Mouse (Mus musculus) kidney, postnatal 0 days (tissue): ENCODE results near the gene Ust. TPM values are rescaled to one million over a fixed set of nuclear protein-coding genes. Genes with fewer than 3 reads are reported as not detected.

Source experiments
- ATAC-seq: fragments of 200-750 bp; cut with Nextera tagmentation; replicated peaks from 2 replicates; pipeline ENCODE4 v1.8.0; 2017; ENCODE audit warnings: low read depth, moderate number of reproducible peaks, moderate TSS enrichment, moderate library complexity; ENCODE audit not compliant: low FRiP score
- DNase-seq: peaks from one replicate; pipeline ENCODE4 v3.0.0-alpha.2; 2016; ENCODE audit warnings: low spot score
- H3K27ac ChIP-seq: fragments of 300-500 bp; sonication (generic); 2 replicates; pipeline ENCODE4 v1.5.1; 2014; ENCODE audit warnings: mild to moderate bottlenecking
- H3K27me3 ChIP-seq: fragments of 300-500 bp; sonication (generic); 2 replicates; pipeline ENCODE4 v1.6.1; 2014; ENCODE audit warnings: low read length, mixed read lengths; ENCODE audit not compliant: insufficient read depth
- H3K36me3 ChIP-seq: fragments of 300-500 bp; sonication (generic); 2 replicates; pipeline ENCODE4 v1.6.1; 2014; ENCODE audit warnings: low read length, mixed read lengths; ENCODE audit not compliant: insufficient read depth
- H3K4me1 ChIP-seq: fragments of 300-500 bp; sonication (generic); replicated peaks from 2 replicates; pipeline ENCODE4 v1.6.1; 2014; ENCODE audit warnings: antibody characterized with exemption, low read length, mixed read lengths; ENCODE audit not compliant: insufficient read depth
- H3K4me2 ChIP-seq: fragments of 300-500 bp; sonication (generic); 2 replicates; pipeline ENCODE4 v1.6.1; 2014; ENCODE audit warnings: mild to moderate bottlenecking, low read length, moderate library complexity, mixed read lengths
- H3K4me3 ChIP-seq: fragments of 300-500 bp; sonication (generic); replicated peaks from 2 replicates; pipeline ENCODE4 v1.5.1; 2014; ENCODE audit warnings: low read depth, low read length
- H3K9ac ChIP-seq: fragments of 300-500 bp; sonication (generic); 2 replicates; pipeline ENCODE4 v1.6.1; 2014; ENCODE audit warnings: low read depth, low read length
- H3K9me3 ChIP-seq: fragments of 300-500 bp; sonication (generic); replicated peaks from 2 replicates; pipeline ENCODE4 v1.6.1; 2016; ENCODE audit warnings: low read length, inconsistent platforms, mixed read lengths
- CTCF ChIP-seq: IDR thresholded peaks from 2 replicates; pipeline ENCODE4 v1.5.1; 2016; ENCODE audit warnings: antibody characterized with exemption, low read depth, mild to moderate bottlenecking, moderate library complexity
- WGBS: fragments of 180-500 bp; shearing (Covaris S2); extraction: QIAGEN DNeasy Blood & Tissue Kit; methylation state at CpG from one replicate; pipeline ENCODE4 v1.1.7; 2014; 5-methylcytosine and 5-hydroxymethylcytosine counted together
- polyA plus RNA-seq: library from polyadenylated mRNA; unstranded; fragments of >200 nt; fragmentation: Nextera tagmentation; extraction: Ambion mirVana; gene quantifications from 2 replicates; pipeline ENCODE4 v1.2.1, GENCODE M21; 2015

Ust gene
- polyA plus RNA-seq, 1 experiment from 2014 or later: 4.5 TPM

DNA sequence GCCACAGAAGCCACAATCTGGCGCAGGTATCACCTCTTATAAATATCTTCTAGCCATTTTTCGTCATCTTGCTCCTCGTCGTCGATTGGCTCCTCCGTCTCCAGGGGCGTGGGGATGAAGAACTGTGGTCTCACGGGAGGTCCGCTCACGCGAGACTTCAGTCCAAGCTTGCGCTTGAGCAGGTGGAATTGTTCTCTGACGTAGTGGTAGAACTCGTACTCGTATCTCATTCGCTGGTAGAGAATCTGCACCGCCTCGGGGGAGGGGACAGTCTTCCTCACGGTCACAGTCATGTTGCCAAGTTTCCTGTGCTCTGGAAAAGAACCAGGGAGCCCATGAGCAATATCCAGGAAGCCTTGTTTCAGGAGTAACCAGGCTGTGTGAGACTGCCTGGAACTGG is 311.3 kb downstream of the Ust start:
- 95% methylated on average over 19 of the region's 19 CpGs for WGBS

DNA sequence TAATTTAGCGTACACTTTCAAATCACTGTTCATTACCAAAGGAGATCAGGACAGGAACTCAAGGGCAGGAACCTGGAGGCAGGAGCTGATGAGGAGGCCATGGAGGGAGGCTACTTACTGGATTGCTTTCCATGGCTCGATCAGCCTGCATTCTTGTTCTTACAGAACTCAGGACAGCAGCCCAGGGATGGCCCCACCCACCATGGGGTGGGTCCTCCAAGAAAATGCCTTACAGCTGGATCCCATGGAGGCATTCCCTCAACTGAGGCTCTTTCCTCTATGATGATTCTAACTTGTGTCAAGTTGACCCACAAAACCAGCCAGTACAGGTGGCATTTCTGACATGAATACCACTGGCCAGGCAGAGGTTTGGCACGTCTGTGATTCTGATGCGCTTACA is 314.9 kb downstream of the Ust start:
- Histone ChIP-seq H3K4me3 (no peak overlapping the region), H3K9me3 (no peaks in the 10 kb centered on the region), H3K27ac (no peak overlapping the region), H3K4me2 (no peak overlapping the region), H3K4me1 (no peaks in the 10 kb centered on the region), H3K9ac (no peak overlapping the region), H3K27me3 (no peaks in the 10 kb centered on the region), H3K36me3 (no peaks in the 10 kb centered on the region)
- no peak for DNase-seq
- ATAC-seq: no peak
- WGBS: 83% methylated on average over 4 of the region's 4 CpGs
- TF ChIP-seq CTCF: no peak

More for the DNA sequence above, 311.3 kb downstream of the Ust start:
- Histone ChIP-seq H3K27ac (no peak overlapping the region), H3K4me1 (no peaks in the 10 kb centered on the region), H3K36me3 (no peaks in the 10 kb centered on the region), H3K27me3 (no peaks in the 10 kb centered on the region), H3K9ac (no peak overlapping the region), H3K9me3 (no peaks in the 10 kb centered on the region), H3K4me3 (no peak overlapping the region), H3K4me2 (no peak overlapping the region)
- TF ChIP-seq CTCF: no peak
- no peak for DNase-seq
- ATAC-seq: no peak

GRCm38 (mm10) chr10:8199816-8200215 is 318.8 kb downstream of the Ust start:
- H3K4me1 ChIP-seq: no peaks in the 10 kb centered on the region
- no peak overlapping the region for H3K4me2 ChIP-seq
- no peaks in the 10 kb centered on the region for H3K27me3 ChIP-seq
- DNase-seq (no peak), ATAC-seq (no peak)
- TF ChIP-seq CTCF: no peak
- H3K36me3 ChIP-seq: no peaks in the 10 kb centered on the region
- 78% methylated on average over 8 of the region's 8 CpGs for WGBS
- H3K9me3 ChIP-seq: no peaks in the 10 kb centered on the region
- H3K4me3 ChIP-seq: no peak overlapping the region
- no peak overlapping the region for H3K27ac ChIP-seq
- H3K9ac ChIP-seq: no peak overlapping the region

DNA sequence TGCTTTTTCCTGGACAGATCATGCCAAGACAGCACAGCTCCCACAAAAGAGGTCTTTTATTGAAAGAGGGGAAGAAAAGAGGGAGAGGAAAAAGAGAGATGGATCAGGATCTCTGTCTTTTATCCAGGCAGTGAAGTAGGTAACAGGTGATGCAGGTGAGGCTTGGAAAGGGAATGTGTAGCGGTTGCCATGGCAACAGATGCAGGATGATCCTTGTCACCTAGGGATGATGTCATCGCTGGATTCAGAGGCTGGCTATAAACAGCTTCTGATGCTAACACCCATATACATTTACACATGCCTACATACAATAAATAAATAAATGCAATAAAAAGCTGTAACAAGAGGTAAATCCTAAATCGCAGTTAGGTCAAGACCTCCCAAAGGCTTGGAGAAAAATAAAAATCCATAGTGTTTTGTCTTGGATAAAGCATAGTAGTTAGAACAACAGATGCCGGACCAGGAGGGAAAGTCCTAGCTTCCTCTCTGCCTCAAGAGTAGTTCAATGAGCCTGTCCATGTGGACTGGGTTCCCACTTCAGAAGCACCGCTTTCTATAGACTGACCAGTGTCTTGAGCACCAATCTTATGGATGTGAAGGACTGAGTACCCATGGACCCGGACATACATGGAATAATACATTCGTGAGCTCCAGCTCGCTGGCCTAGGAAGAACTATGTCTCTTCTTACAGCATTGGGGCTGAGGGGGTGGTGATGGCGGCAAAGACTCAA is 319.4 kb downstream of the Ust start:
- 95% methylated on average over 9 of the region's 9 CpGs for WGBS
- ATAC-seq: no peak
- no peak for DNase-seq
- no peak overlapping the region for H3K27ac ChIP-seq
- H3K27me3 ChIP-seq: no peaks in the 10 kb centered on the region
- no peak overlapping the region for H3K4me3 ChIP-seq
- H3K4me2 ChIP-seq: no peak overlapping the region
- no peak for TF ChIP-seq CTCF
- H3K4me1 ChIP-seq: no peaks in the 10 kb centered on the region
- H3K9ac ChIP-seq: no peak overlapping the region
- H3K36me3 ChIP-seq: no peaks in the 10 kb centered on the region
- no peaks in the 10 kb centered on the region for H3K9me3 ChIP-seq

GRCm38 (mm10) chr10:8197661-8198060 is 321.0 kb downstream of the Ust start:
- Histone ChIP-seq H3K4me1 (no peaks in the 10 kb centered on the region), H3K4me2 (no peak overlapping the region), H3K9me3 (no peaks in the 10 kb centered on the region), H3K9ac (no peak overlapping the region), H3K27me3 (no peaks in the 10 kb centered on the region), H3K27ac (no peak overlapping the region), H3K4me3 (no peak overlapping the region), H3K36me3 (no peaks in the 10 kb centered on the region)
- DNase-seq: no peak
- TF ChIP-seq CTCF: no peak
- no peak for ATAC-seq
- WGBS: 54% methylated on average over 2 of the region's 2 CpGs

DNA sequence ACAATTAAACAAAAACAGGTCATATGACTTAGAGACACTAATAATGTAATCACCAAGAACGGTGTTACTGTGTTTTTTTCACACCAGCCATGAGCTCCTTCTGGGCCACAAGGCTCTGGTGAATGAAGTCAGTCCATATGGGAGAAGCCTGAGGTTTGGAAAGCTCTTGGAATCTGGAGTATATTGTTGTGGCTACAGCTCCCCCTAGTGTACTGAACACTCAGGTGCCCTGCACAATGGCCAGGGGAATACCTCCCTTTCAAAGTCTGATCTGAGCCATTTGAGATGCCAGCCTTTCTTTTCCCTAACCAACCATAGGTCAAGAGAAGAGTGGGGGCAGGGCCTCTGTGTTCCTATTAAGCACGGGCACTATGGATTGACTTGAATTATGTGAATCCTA is 322.3 kb downstream of the Ust start:
- no peak overlapping the region for H3K4me2 ChIP-seq
- DNase-seq: peak; percentile 94
- no peak overlapping the region for H3K9ac ChIP-seq
- no peaks in the 10 kb centered on the region for H3K4me1 ChIP-seq
- peak; percentile 82 for ATAC-seq
- WGBS: 5% methylated on average over 2 of the region's 2 CpGs
- no peak overlapping the region for H3K27ac ChIP-seq
- no peaks in the 10 kb centered on the region for H3K9me3 ChIP-seq
- TF ChIP-seq CTCF: peak; percentile 88
- no peak overlapping the region for H3K4me3 ChIP-seq
- H3K27me3 ChIP-seq: no peaks in the 10 kb centered on the region
- H3K36me3 ChIP-seq: no peaks in the 10 kb centered on the region

GRCm38 (mm10) chr10:8195730-8196129 is 322.9 kb downstream of the Ust start:
- Histone ChIP-seq H3K9ac (no peak overlapping the region), H3K4me1 (no peaks in the 10 kb centered on the region), H3K9me3 (no peaks in the 10 kb centered on the region), H3K27ac (no peak overlapping the region), H3K36me3 (no peaks in the 10 kb centered on the region), H3K4me3 (no peak overlapping the region), H3K4me2 (no peak overlapping the region), H3K27me3 (no peaks in the 10 kb centered on the region)
- TF ChIP-seq CTCF: no peak
- ATAC-seq: no peak
- DNase-seq: no peak
- WGBS: 55% methylated on average over 6 of the region's 6 CpGs
